Mouse (Mus musculus) kidney, postnatal 0 days (tissue): ENCODE results near the gene Uvrag. TPM values are rescaled to one million over a fixed set of nuclear protein-coding genes. Genes with fewer than 3 reads are reported as not detected.

Experiments
- ATAC-seq: fragments of 200-750 bp; cut with Nextera tagmentation; replicated peaks from 2 replicates; pipeline ENCODE4 v1.8.0; 2017; ENCODE audit warnings: low read depth, moderate number of reproducible peaks, moderate TSS enrichment, moderate library complexity; ENCODE audit not compliant: low FRiP score
- DNase-seq: peaks from one replicate; pipeline ENCODE4 v3.0.0-alpha.2; 2016; ENCODE audit warnings: low spot score
- H3K27ac ChIP-seq: fragments of 300-500 bp; sonication (generic); 2 replicates; pipeline ENCODE4 v1.5.1; 2014; ENCODE audit warnings: mild to moderate bottlenecking
- H3K27me3 ChIP-seq: fragments of 300-500 bp; sonication (generic); 2 replicates; pipeline ENCODE4 v1.6.1; 2014; ENCODE audit warnings: low read length, mixed read lengths; ENCODE audit not compliant: insufficient read depth
- H3K36me3 ChIP-seq: fragments of 300-500 bp; sonication (generic); 2 replicates; pipeline ENCODE4 v1.6.1; 2014; ENCODE audit warnings: low read length, mixed read lengths; ENCODE audit not compliant: insufficient read depth
- H3K4me1 ChIP-seq: fragments of 300-500 bp; sonication (generic); replicated peaks from 2 replicates; pipeline ENCODE4 v1.6.1; 2014; ENCODE audit warnings: antibody characterized with exemption, low read length, mixed read lengths; ENCODE audit not compliant: insufficient read depth
- H3K4me2 ChIP-seq: fragments of 300-500 bp; sonication (generic); 2 replicates; pipeline ENCODE4 v1.6.1; 2014; ENCODE audit warnings: mild to moderate bottlenecking, low read length, moderate library complexity, mixed read lengths
- H3K4me3 ChIP-seq: fragments of 300-500 bp; sonication (generic); replicated peaks from 2 replicates; pipeline ENCODE4 v1.5.1; 2014; ENCODE audit warnings: low read depth, low read length
- H3K9ac ChIP-seq: fragments of 300-500 bp; sonication (generic); 2 replicates; pipeline ENCODE4 v1.6.1; 2014; ENCODE audit warnings: low read depth, low read length
- H3K9me3 ChIP-seq: fragments of 300-500 bp; sonication (generic); replicated peaks from 2 replicates; pipeline ENCODE4 v1.6.1; 2016; ENCODE audit warnings: low read length, inconsistent platforms, mixed read lengths
- CTCF ChIP-seq: IDR thresholded peaks from 2 replicates; pipeline ENCODE4 v1.5.1; 2016; ENCODE audit warnings: antibody characterized with exemption, low read depth, mild to moderate bottlenecking, moderate library complexity
- WGBS: fragments of 180-500 bp; shearing (Covaris S2); extraction: QIAGEN DNeasy Blood & Tissue Kit; methylation state at CpG from one replicate; pipeline ENCODE4 v1.1.7; 2014; 5-methylcytosine and 5-hydroxymethylcytosine counted together
- polyA plus RNA-seq: library from polyadenylated mRNA; unstranded; fragments of >200 nt; fragmentation: Nextera tagmentation; extraction: Ambion mirVana; gene quantifications from 2 replicates; pipeline ENCODE4 v1.2.1, GENCODE M21; 2015

Uvrag gene
- polyA plus RNA-seq, 1 experiment from 2014 or later: 19.0 TPM

DNA sequence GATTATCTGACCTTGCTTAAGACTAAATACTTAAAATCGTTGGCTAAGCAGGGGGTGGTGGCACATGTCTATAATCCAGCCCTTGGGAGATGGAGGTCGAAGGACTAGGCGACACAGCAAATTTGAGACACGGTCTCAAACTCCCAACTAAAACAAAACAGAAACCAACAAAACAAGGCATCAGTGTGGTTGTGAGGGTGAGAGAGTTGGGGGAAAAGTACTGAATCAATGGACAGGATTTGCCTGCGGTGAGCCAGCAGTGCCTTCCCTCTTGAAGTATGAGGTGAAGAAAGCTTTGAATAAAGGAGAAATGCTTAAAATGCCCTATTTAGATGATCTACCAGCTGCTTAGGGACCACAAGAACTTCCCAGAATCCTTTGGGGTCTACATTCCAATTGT lies 247.8 kb downstream of the Uvrag start:
- no peaks in the 10 kb centered on the region for H3K9me3 ChIP-seq
- no peak overlapping the region for H3K4me2 ChIP-seq
- H3K4me1 ChIP-seq: peaks cover 9% of the 10 kb centered on the region; the same call in 1 of the 2 replicates
- no peaks in the 10 kb centered on the region for H3K36me3 ChIP-seq
- no peak overlapping the region for H3K4me3 ChIP-seq
- ATAC-seq (no peak), DNase-seq (no peak)
- no peaks in the 10 kb centered on the region for H3K27me3 ChIP-seq
- no peak overlapping the region for H3K27ac ChIP-seq
- no peak overlapping the region for H3K9ac ChIP-seq
- 86% methylated on average over 5 of the region's 5 CpGs for whole genome bisulfite sequencing
- no peak for TF ChIP-seq CTCF

GRCm38 (mm10) chr7:98889211-98889610 lies 251.7 kb downstream of the Uvrag start:
- no peak for ATAC-seq
- Histone ChIP-seq H3K4me1 (peaks cover 4% of the 10 kb centered on the region; the same call in 1 of the 2 replicates), H3K27ac (no peak overlapping the region), H3K27me3 (no peaks in the 10 kb centered on the region), H3K4me3 (no peak overlapping the region), H3K9ac (no peak overlapping the region), H3K36me3 (no peaks in the 10 kb centered on the region), H3K4me2 (no peak overlapping the region), H3K9me3 (no peaks in the 10 kb centered on the region)
- no peak for DNase-seq
- no peak for TF ChIP-seq CTCF
- 40% methylated on average over 7 of the region's 7 CpGs for WGBS

DNA sequence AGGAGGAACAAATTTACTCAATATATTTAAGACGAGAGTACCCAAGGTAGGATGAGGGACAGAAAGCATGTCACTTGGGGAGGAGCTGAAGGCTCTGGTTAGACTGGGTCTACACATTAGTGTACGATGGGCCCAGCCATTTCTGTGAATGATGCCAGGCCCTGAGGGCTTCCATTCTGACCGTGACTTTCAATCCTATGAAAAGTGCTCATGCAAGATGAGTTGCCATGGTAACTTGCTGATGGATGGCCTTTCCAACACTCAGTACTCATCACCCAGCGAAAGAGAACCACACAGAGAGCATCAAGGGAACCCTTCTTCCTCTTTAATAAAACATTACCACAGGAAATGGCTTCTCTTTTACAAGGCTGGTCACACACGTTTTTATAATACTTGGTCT lies 252.1 kb downstream of the Uvrag start:
- Histone ChIP-seq H3K27me3 (no peaks in the 10 kb centered on the region), H3K9me3 (no peaks in the 10 kb centered on the region), H3K4me1 (peaks cover 4% of the 10 kb centered on the region; the same call in 1 of the 2 replicates), H3K9ac (no peak overlapping the region), H3K36me3 (no peaks in the 10 kb centered on the region), H3K4me2 (no peak overlapping the region), H3K27ac (no peak overlapping the region), H3K4me3 (no peak overlapping the region)
- TF ChIP-seq CTCF: no peak
- WGBS: 59% methylated on average over 5 of the region's 5 CpGs
- no peak for ATAC-seq
- no peak for DNase-seq

GRCm38 (mm10) chr7:98887811-98888261 lies 253.1 kb downstream of the Uvrag start:
- H3K9me3 ChIP-seq: no peaks in the 10 kb centered on the region
- 43% methylated on average over 22 of the region's 22 CpGs for WGBS
- no peak overlapping the region for H3K27ac ChIP-seq
- no peak overlapping the region for H3K4me3 ChIP-seq
- peak; percentile 74 for DNase-seq
- H3K27me3 ChIP-seq: no peaks in the 10 kb centered on the region
- H3K36me3 ChIP-seq: no peaks in the 10 kb centered on the region
- H3K9ac ChIP-seq: no peak overlapping the region
- TF ChIP-seq CTCF: peak; percentile 60
- H3K4me1 ChIP-seq: peaks cover 4% of the 10 kb centered on the region; the same call in 1 of the 2 replicates
- peak; percentile 91 for ATAC-seq
- H3K4me2 ChIP-seq: peak overlapping the region; percentile 6; the same call in 1 of the 2 replicates

- H3K9me3 ChIP-seq: no peaks in the 10 kb centered on the region
- no peaks in the 10 kb centered on the region for H3K4me1 ChIP-seq
- DNase-seq: no peak
- no peaks in the 10 kb centered on the region for H3K36me3 ChIP-seq
- no peak overlapping the region for H3K27ac ChIP-seq
- WGBS: 72% methylated on average over 4 of the region's 4 CpGs
- no peak for ATAC-seq
- no peak overlapping the region for H3K4me2 ChIP-seq
- no peak overlapping the region for H3K9ac ChIP-seq
- TF ChIP-seq CTCF: peak; percentile 53
- no peak overlapping the region for H3K4me3 ChIP-seq
- no peaks in the 10 kb centered on the region for H3K27me3 ChIP-seq
Observed at GRCm38 (mm10) chr7:98881887-98882286, 259.1 kb downstream of the Uvrag start.

- Histone ChIP-seq H3K27ac (no peak overlapping the region), H3K36me3 (no peaks in the 10 kb centered on the region), H3K4me3 (no peak overlapping the region), H3K4me2 (no peak overlapping the region), H3K9ac (no peak overlapping the region), H3K9me3 (no peaks in the 10 kb centered on the region), H3K27me3 (no peaks in the 10 kb centered on the region), H3K4me1 (no peaks in the 10 kb centered on the region; the same call in 1 of the 2 replicates)
- WGBS: 88% methylated on average over 2 of the region's 2 CpGs
- no peak for TF ChIP-seq CTCF
- ATAC-seq (no peak), DNase-seq (no peak)
Observed at GRCm38 (mm10) chr7:98879176-98879575, 261.8 kb downstream of the Uvrag start.

DNA sequence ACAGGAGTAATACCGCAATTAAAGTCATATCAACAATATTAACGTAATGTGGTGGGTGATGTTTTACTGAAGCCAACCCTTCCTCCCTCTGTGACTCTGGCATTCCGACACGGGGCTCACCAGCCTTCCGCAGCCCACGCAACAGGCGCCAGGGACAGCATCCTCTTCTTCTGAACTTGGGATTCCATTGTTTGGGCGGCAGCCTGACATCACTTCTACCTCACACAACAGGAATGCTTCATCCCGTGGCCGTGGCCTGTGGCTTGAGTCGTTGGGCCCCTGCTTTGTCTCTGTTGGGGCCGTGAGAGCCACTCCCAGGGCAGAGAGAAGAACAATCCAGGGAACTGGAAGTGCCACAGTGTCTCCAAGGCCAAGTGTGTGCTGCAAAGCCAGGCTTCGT lies 264.8 kb downstream of the Uvrag start:
- 41% methylated on average over 13 of the region's 13 CpGs for WGBS
- no peak overlapping the region for H3K4me2 ChIP-seq
- ATAC-seq (no peak), DNase-seq (no peak)
- no peaks in the 10 kb centered on the region for H3K36me3 ChIP-seq
- H3K27ac ChIP-seq: no peak overlapping the region
- H3K9ac ChIP-seq: no peak overlapping the region
- H3K4me3 ChIP-seq: no peak overlapping the region
- H3K27me3 ChIP-seq: no peaks in the 10 kb centered on the region
- H3K4me1 ChIP-seq: no peaks in the 10 kb centered on the region; the same call in 1 of the 2 replicates
- H3K9me3 ChIP-seq: no peaks in the 10 kb centered on the region
- no peak for TF ChIP-seq CTCF
